Mouse (Mus musculus) induced T-regulatory cell, adult 2 months (primary cell): Measurements from ENCODE around the gene Vps26c.

ENCODE experiments used
- DNase-seq: peaks from one replicate; pipeline ENCODE4 v3.0.0-alpha.2; 2012; ENCODE audit warnings: low read depth

Gene Vps26c

GRCm38 (mm10) chr16:94526344-94527151 is at the start of gene Vps26c:
Gene Vps26c (minus strand): TSS chr16:94526830.
- peak; percentile 99 for DNase-seq

- DNase-seq: no peak
Measured at GRCm38 (mm10) chr16:94575757-94576156, 49.1 kb upstream of the Vps26c start.

DNA sequence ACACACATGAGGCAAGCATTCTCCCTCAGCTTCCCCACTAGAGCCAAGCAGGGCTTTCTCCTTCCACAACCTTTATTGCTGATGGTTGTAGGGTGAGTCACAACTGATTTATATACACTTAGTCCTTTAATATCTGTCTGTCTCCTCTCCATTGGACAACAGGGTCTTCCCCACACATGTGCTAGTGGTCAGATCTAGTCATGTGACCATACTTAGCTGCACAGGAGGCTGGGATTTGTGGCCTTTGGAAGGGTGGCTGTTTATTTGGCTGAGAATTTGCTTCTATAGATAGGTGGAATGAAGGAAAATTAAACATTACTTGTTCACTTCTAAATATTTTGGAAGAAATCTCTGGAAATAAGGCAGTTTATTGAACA is 48.1 kb upstream of the Vps26c start:
- DNase-seq: no peak

DNA sequence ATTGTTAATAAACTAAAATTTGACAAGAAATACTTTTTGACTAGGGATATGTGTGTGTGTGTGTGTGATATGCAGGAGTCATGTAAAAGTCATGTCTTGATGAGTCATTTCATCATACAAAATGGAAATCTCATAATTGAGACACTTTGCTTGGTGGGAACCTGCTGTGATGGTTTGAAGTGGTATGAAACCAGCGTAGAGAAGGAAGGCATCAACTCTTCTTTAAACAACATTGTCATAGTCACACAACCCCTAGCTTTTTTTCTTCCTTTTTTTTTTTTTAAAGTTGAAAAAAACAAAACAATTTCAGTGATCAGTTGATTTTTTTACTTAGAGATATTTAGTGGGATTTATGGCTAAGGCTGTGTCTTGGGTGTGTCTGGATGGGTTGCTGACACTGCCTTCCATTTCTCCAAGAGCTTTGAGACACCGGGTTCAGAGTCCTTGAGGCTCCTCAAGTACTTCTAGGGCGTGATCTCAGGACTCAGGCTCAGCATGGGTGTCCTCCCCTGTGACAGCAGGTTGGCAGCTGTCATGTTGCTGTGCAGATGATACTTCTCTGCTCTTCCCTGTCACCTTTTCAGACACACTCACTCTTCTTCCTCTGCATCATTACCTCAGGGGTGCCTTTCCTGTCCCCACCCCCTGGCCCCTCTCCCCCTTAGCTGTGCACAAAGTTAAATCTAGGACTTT is 47.5 kb upstream of the Vps26c start:
- DNase-seq: no peak

- peak; percentile 56 for DNase-seq
Measured at GRCm38 (mm10) chr16:94572422-94572821, 45.8 kb upstream of the Vps26c start.

- peak; percentile 59 for DNase-seq
Measured at GRCm38 (mm10) chr16:94571111-94571993, 44.7 kb upstream of the Vps26c start.

GRCm38 (mm10) chr16:94570361-94571041 is 43.9 kb upstream of the Vps26c start:
- peak; percentile 71 for DNase-seq

DNA sequence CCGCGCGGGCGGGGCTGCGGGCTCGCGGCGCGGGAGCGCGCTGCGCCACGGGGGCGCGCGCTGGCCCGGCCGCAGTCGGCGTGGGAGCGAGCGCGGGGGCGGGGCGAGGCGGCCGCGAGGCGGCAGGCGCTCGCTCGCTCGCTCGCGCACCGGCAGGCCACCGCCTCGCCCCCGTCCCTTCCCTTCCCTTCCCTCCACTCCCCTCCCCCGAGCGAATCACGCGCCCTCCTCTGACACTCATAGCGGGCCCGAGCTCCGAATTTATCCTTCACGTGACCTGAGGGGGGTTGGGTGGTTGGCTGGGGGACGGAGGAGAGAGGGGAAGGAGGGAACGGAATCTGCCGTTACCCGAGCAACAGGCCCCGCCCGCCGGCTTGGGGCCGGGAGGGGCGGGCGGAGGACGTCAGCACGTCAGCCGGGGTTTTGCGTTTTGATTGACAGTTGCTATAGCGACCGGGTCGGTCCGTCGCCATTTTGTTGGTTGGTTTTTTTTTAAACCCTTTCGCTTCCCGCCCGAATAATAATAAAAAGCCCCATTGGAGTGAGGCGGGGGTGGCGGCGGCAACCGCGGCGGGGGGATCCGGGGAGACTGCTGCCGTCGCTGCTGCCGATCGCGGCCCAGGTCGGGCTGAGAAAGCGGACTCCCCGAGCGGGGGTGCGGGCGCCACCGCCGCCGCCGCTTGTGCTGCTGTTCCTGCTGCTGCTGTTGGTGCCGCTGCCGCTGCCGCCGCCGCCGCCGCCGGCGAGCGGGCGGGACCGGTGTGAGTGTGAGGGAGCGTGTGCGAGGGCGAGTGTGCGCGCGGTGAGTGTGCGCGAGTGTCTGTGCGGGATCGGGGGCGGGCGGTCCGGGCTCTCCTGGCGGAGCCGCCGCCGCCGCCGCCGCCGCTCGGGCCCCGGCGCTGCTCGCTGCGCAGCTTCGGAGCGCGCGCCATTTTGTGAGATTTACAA is 42.9 kb upstream of the Vps26c start, which contains the start of gene Dyrk1a:
Gene Dyrk1a (plus strand): TSS at position 782 of the 948 bp plus-strand sequence.
- peak; percentile 100 for DNase-seq

GRCm38 (mm10) chr16:94568335-94569228 is 42.0 kb upstream of the Vps26c start:
- DNase-seq: peak; percentile 55

DNA sequence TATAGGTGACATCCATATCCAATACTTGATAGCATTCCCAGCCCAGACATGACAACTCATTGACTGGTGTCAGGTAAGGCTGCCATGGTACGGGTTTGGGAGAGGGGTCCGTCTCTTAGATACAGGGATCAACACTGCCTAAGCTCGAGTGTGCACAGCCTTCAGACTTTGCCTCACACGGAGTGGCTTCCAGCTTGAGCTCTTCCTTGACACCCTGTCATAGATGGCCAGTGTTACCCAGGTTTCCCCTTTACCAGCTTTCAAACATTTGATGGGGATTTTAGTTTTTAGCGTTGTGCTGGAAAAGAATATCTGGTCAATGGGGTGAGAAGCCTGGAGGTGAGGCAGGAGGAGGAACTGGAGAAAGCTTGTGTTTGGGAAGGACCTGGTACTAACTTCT is 41.1 kb upstream of the Vps26c start:
- no peak for DNase-seq

DNA sequence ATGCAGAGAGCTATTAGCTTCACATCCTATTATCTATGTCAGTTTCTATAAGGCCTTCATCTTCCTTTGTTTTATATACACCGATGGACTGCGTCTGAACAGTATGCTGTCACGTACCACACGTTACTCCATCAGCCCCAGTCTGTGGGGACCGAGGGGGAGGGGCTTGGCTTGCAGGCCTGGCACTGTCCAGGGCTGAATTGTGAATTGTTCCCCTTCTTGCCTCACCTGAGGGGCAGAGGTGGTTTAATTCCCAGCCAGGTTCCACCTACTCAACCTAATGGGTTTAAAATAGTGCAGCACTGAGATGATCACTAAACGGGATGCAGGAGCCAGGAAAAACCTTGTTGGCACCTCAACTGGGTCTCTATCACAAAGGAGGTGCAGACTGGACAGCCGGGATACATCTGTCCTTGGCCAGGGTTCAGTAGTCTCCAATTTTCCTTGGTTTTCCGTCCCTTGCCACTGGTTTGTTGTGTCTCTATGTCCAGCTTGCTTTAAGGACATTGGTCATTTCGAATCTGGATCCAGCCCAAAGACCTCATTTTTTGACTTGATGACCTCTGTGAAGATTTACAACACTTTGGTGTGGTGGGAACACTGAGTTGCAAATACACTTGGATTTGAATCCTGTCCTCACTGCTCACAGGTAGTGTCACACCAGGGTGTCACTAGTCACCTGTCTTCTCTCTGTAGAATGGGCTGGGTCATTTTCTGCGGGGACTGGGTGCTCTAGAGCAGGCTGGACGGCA is 40.4 kb upstream of the Vps26c start:
- DNase-seq: no peak

DNA sequence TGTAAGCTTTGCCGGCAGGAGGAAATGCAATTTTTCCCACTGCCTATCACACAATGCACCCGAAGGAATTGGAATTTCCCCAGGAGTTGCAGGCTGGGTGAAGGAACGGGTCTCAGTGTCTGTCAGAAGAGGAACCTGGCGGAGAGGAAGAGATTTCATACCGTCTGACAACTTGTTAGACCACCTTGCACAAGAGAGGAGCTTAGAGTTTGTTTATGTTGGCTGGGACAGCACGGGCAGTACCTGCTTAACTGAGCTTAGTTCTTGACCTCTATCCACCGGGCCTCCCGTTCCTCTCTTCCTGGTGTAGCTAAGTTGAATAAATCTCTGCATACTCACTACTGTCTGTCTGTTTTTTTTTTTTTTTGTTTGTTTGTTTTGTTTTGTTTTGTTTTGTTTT is 39.5 kb upstream of the Vps26c start:
- no peak for DNase-seq

GRCm38 (mm10) chr16:94560618-94561017 is 34.0 kb upstream of the Vps26c start:
- no peak for DNase-seq

DNA sequence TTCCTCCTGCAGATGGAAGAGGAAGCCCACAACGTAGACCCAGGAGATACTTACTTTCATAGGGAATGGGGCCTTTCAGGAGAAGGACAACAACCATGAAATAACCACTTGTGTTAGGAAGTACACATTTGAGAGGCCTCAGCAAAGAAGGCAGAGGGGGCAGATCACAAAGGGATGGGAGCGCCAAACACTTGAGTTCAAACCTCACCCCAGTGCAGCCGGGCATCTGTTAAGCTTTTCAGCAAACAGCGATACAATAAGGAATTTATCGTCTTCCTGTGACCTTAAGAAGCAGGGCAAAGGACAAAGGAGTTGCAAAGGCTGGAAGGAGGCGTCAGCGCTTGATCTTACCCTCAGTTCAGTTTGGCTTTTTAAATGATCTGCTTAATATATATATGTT is 33.2 kb upstream of the Vps26c start:
- DNase-seq: no peak

DNA sequence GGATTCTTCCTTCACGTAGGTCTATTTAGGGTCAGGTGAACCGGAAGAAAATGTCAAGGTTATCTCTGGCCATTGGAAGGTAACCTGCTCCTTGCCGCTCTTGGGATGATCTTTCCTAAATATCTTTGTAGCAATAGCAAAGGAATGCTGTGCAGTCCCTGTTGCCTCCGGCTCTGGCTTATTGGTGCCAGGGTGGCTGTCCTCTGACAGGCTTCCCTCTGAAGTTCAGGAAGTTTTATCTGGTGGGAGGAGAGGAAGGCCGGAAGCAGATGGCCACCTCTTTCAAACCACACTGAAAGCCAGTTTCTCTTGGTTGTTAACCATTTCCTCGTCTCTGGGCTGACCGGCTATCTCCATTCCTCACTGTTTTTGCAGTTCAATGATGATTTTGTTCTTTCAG is 32.7 kb upstream of the Vps26c start:
- DNase-seq: no peak

GRCm38 (mm10) chr16:94556228-94556627 is 29.6 kb upstream of the Vps26c start:
- no peak for DNase-seq

DNA sequence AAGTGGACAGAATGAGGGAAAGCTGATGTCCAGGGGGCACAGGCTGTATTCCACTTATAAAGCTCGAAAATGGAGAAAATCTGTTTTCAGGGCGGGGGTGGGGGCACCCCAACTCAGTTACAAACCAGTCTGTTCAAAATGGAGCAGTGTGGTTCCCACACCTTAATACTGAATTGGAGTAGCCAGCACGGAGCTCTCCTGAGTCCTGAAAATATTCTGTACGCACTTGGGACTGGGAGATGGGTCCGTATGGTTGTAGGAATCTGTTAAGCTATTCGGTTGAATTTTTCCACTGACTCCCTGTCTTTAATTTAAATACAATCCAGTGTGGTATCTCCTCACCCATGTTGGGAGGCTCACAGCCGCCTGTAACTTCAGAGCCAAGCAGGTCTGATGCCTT is 28.7 kb upstream of the Vps26c start:
- no peak for DNase-seq

GRCm38 (mm10) chr16:94551934-94552333 is 25.3 kb upstream of the Vps26c start:
- DNase-seq: no peak

DNA sequence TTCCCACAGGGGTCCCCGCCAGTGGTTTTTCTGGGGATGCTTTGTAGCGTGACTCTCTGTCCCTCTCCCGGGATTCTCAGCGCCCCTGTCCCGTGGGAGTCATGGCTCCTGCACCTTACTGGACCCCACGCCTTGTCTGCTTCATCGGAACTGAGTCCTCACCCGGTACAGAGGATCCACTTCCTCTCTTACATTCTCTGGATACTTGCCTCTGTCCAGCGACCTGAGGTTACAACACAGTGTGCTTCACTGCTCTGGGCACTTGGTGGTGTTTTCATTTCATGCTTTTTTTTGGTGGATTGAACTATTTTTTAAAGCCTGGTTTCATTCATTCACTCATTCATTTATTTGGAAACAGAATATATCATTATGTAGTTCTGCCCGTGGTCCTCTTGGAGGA is 23.2 kb upstream of the Vps26c start:
- DNase-seq: no peak
